Mouse (Mus musculus) liver, embryonic 11.5 days (tissue): ENCODE results near the gene Gabarap. TPM values are rescaled to one million over a fixed set of nuclear protein-coding genes. Genes with fewer than 3 reads are reported as not detected.

Source experiments
- ATAC-seq: fragments of 200-750 bp; cut with Nextera tagmentation; replicated peaks from 2 replicates; pipeline ENCODE4 v1.8.0; 2017; ENCODE audit warnings: moderate number of reproducible peaks, mild to moderate bottlenecking, moderate TSS enrichment, moderate library complexity; ENCODE audit not compliant: low FRiP score
- DNase-seq: peaks from one replicate; pipeline ENCODE4 v3.0.0-alpha.2; 2017; ENCODE audit warnings: low spot score
- H3K27ac ChIP-seq: fragments of 300-500 bp; sonication (generic); 2 replicates; pipeline ENCODE4 v1.5.1; 2014; ENCODE audit warnings: mild to moderate bottlenecking, low read depth, low read length, control low read depth
- H3K27me3 ChIP-seq: fragments of 300-500 bp; sonication (generic); replicated peaks from 2 replicates; pipeline ENCODE4 v1.6.1; 2014; ENCODE audit warnings: low read length, mixed read lengths; ENCODE audit not compliant: control insufficient read depth, insufficient read depth
- H3K36me3 ChIP-seq: fragments of 300-500 bp; sonication (generic); 2 replicates; pipeline ENCODE4 v1.6.1; 2014; ENCODE audit warnings: mild to moderate bottlenecking, low read length, moderate library complexity, mixed read lengths; ENCODE audit not compliant: control insufficient read depth, insufficient read depth
- H3K4me1 ChIP-seq: fragments of 300-500 bp; sonication (generic); replicated peaks from 2 replicates; pipeline ENCODE4 v1.6.1; 2014; ENCODE audit warnings: low read length, mixed read lengths; ENCODE audit not compliant: control insufficient read depth, insufficient read depth
- H3K4me2 ChIP-seq: fragments of 300-500 bp; sonication (generic); 2 replicates; pipeline ENCODE4 v1.6.1; 2014; ENCODE audit warnings: mild to moderate bottlenecking, control low read depth, moderate library complexity
- H3K4me3 ChIP-seq: fragments of 300-500 bp; sonication (generic); 2 replicates; pipeline ENCODE4 v1.5.1; 2014; ENCODE audit warnings: low read depth, low read length, control low read depth
- H3K9ac ChIP-seq: fragments of 300-500 bp; sonication (generic); 2 replicates; pipeline ENCODE4 v1.6.1; 2014; ENCODE audit warnings: low read depth, low read length, control low read depth
- H3K9me3 ChIP-seq: fragments of 300-500 bp; sonication (generic); 2 replicates; pipeline ENCODE4 v1.6.1; 2016; ENCODE audit warnings: low read length, inconsistent platforms, mixed read lengths; ENCODE audit not compliant: control insufficient read depth
- WGBS: fragments of 180-500 bp; shearing (Covaris S2); extraction: QIAGEN DNeasy Blood & Tissue Kit; methylation state at CpG from one replicate; pipeline ENCODE4 v1.1.7; 2014; 5-methylcytosine and 5-hydroxymethylcytosine counted together
- polyA plus RNA-seq: library from polyadenylated mRNA; unstranded; fragments of >200 nt; fragmentation: Nextera tagmentation; extraction: Ambion mirVana; gene quantifications from 2 replicates; pipeline ENCODE4 v1.2.1, GENCODE M21; 2014

Gene Gabarap
- polyA plus RNA-seq, 1 experiment from 2014 or later: 311 TPM

GRCm38 (mm10) chr11:69999666-70000065, 8.7 kb downstream of the Gabarap start:
- Histone ChIP-seq H3K4me1 (peaks cover 26% of the 10 kb centered on the region), H3K9ac (no peak overlapping the region), H3K4me2 (peak overlapping the region; percentile 81)

GRCm38 (mm10) chr11:70000396-70000898, 9.5 kb downstream of the Gabarap start, which contains the start of gene Dvl2:
Gene Dvl2 (plus strand): TSS chr11:70000595.
- H3K9ac ChIP-seq: peak within 1 kb of the TSS; percentile 74
- H3K4me3 ChIP-seq: peak within 1 kb of the TSS; percentile 77
- peak; percentile 93 for DNase-seq
- peak within 1 kb of the TSS; percentile 90 for H3K27ac ChIP-seq
- H3K27me3 ChIP-seq: no peaks in the 10 kb centered on the region
- peaks cover 20% of the 10 kb centered on the region for H3K36me3 ChIP-seq
- peaks cover 25% of the 10 kb centered on the region for H3K4me1 ChIP-seq
- no peaks in the 10 kb centered on the region for H3K9me3 ChIP-seq
- ATAC-seq: peak; percentile 24
- 0% methylated on average over 47 of the region's 48 CpGs for WGBS
- peak within 1 kb of the TSS; percentile 81 for H3K4me2 ChIP-seq

More at GRCm38 (mm10) chr11:69999666-70000065, 8.7 kb downstream of the Gabarap start:
- H3K36me3 ChIP-seq: peaks cover 20% of the 10 kb centered on the region
- no peak for ATAC-seq
- H3K4me3 ChIP-seq: peak overlapping the region; percentile 77; the same call in 1 of the 2 replicates
- DNase-seq: no peak
- H3K27ac ChIP-seq: peak overlapping the region; percentile 90; the same call in 1 of the 2 replicates
- H3K9me3 ChIP-seq: no peaks in the 10 kb centered on the region
- 84% methylated on average over 8 of the region's 8 CpGs for WGBS
- no peaks in the 10 kb centered on the region for H3K27me3 ChIP-seq

- WGBS: 9% methylated on average over 8 of the region's 8 CpGs
Observed at GRCm38 (mm10) chr11:70001159-70001558, 10.2 kb downstream of the Gabarap start.

GRCm38 (mm10) chr11:70001865-70002264, 10.9 kb downstream of the Gabarap start:
- Histone ChIP-seq H3K9me3 (no peaks in the 10 kb centered on the region), H3K4me3 (peak overlapping the region; percentile 77), H3K4me2 (peak overlapping the region; percentile 81), H3K36me3 (peaks cover 30% of the 10 kb centered on the region), H3K4me1 (peaks cover 25% of the 10 kb centered on the region), H3K27me3 (no peaks in the 10 kb centered on the region), H3K27ac (no peak overlapping the region), H3K9ac (no peak overlapping the region)
- DNase-seq (no peak), ATAC-seq (no peak)

More at GRCm38 (mm10) chr11:70001159-70001558, 10.2 kb downstream of the Gabarap start:
- no peak for ATAC-seq
- DNase-seq: no peak
- peak overlapping the region; percentile 74 for H3K9ac ChIP-seq
- no peaks in the 10 kb centered on the region for H3K27me3 ChIP-seq
- peak overlapping the region; percentile 81 for H3K4me2 ChIP-seq
- no peak overlapping the region; the same call in 1 of the 2 replicates for H3K27ac ChIP-seq
- peak overlapping the region; percentile 77 for H3K4me3 ChIP-seq
- no peaks in the 10 kb centered on the region for H3K9me3 ChIP-seq
- peaks cover 25% of the 10 kb centered on the region for H3K36me3 ChIP-seq
- H3K4me1 ChIP-seq: peaks cover 25% of the 10 kb centered on the region

- peaks cover 32% of the 10 kb centered on the region for H3K36me3 ChIP-seq
- H3K9me3 ChIP-seq: no peaks in the 10 kb centered on the region
- no peaks in the 10 kb centered on the region for H3K27me3 ChIP-seq
- H3K4me1 ChIP-seq: peaks cover 22% of the 10 kb centered on the region
- 84% methylated on average over 2 of the region's 2 CpGs for WGBS
- H3K4me2 ChIP-seq: peak overlapping the region; percentile 1; the same call in 1 of the 2 replicates
- no peak overlapping the region for H3K27ac ChIP-seq
- no peak for DNase-seq
- ATAC-seq: no peak
- H3K9ac ChIP-seq: no peak overlapping the region
- no peak overlapping the region for H3K4me3 ChIP-seq
Observed at GRCm38 (mm10) chr11:70002471-70002870, 11.5 kb downstream of the Gabarap start.

GRCm38 (mm10) chr11:70005521-70005920, 14.6 kb downstream of the Gabarap start:
- Histone ChIP-seq H3K36me3 (peaks cover 27% of the 10 kb centered on the region), H3K4me2 (no peak overlapping the region), H3K27me3 (no peaks in the 10 kb centered on the region), H3K27ac (no peak overlapping the region), H3K9me3 (no peaks in the 10 kb centered on the region), H3K4me3 (no peak overlapping the region), H3K4me1 (peaks cover 11% of the 10 kb centered on the region), H3K9ac (no peak overlapping the region)
- DNase-seq (no peak), ATAC-seq (no peak)
- 63% methylated on average over 5 of the region's 5 CpGs for WGBS

- ATAC-seq: no peak
- peaks cover 55% of the 10 kb centered on the region for H3K36me3 ChIP-seq
- H3K4me1 ChIP-seq: peaks cover 8% of the 10 kb centered on the region
- no peak overlapping the region for H3K4me2 ChIP-seq
- H3K27me3 ChIP-seq: no peaks in the 10 kb centered on the region
- no peak overlapping the region for H3K27ac ChIP-seq
- no peaks in the 10 kb centered on the region for H3K9me3 ChIP-seq
- no peak overlapping the region for H3K4me3 ChIP-seq
- WGBS: 91% methylated on average over 6 of the region's 6 CpGs
- DNase-seq: no peak
- no peak overlapping the region for H3K9ac ChIP-seq
Observed at GRCm38 (mm10) chr11:70010033-70010432, 19.1 kb downstream of the Gabarap start.

- WGBS: 85% methylated on average over 12 of the region's 12 CpGs
- no peak for ATAC-seq
Observed at GRCm38 (mm10) chr11:70010548-70010947, 19.6 kb downstream of the Gabarap start.

GRCm38 (mm10) chr11:70010961-70011360, 20.0 kb downstream of the Gabarap start:
- H3K9me3 ChIP-seq: no peaks in the 10 kb centered on the region
- ATAC-seq (no peak), DNase-seq (no peak)
- no peaks in the 10 kb centered on the region for H3K27me3 ChIP-seq
- no peak overlapping the region for H3K4me3 ChIP-seq
- no peak overlapping the region for H3K4me2 ChIP-seq
- H3K4me1 ChIP-seq: peaks cover 8% of the 10 kb centered on the region
- H3K36me3 ChIP-seq: peaks cover 52% of the 10 kb centered on the region
- WGBS: 85% methylated on average over 10 of the region's 10 CpGs
- no peak overlapping the region for H3K27ac ChIP-seq
- H3K9ac ChIP-seq: no peak overlapping the region

More at GRCm38 (mm10) chr11:70010548-70010947, 19.6 kb downstream of the Gabarap start:
- H3K4me1 ChIP-seq: peaks cover 8% of the 10 kb centered on the region
- no peak overlapping the region for H3K4me3 ChIP-seq
- no peaks in the 10 kb centered on the region for H3K27me3 ChIP-seq
- H3K36me3 ChIP-seq: peaks cover 55% of the 10 kb centered on the region
- H3K4me2 ChIP-seq: no peak overlapping the region
- no peaks in the 10 kb centered on the region for H3K9me3 ChIP-seq
- no peak overlapping the region for H3K9ac ChIP-seq
- DNase-seq: no peak
- no peak overlapping the region for H3K27ac ChIP-seq
